Mouse (Mus musculus) WW6 (cell line): ENCODE data around the gene Mrps35.

Experiments used
- DNase-seq: peaks from one replicate; pipeline ENCODE4 v3.0.0-alpha.2; 2013; ENCODE audit warnings: low read depth, low spot score

Gene Mrps35

GRCm38 (mm10) chr6:147086594-147087225 is 44.1 kb downstream of the Mrps35 start, which contains the start of gene Mansc4:
Gene Mansc4 (minus strand): TSS chr6:147087032.
- no peak for DNase-seq

DNA sequence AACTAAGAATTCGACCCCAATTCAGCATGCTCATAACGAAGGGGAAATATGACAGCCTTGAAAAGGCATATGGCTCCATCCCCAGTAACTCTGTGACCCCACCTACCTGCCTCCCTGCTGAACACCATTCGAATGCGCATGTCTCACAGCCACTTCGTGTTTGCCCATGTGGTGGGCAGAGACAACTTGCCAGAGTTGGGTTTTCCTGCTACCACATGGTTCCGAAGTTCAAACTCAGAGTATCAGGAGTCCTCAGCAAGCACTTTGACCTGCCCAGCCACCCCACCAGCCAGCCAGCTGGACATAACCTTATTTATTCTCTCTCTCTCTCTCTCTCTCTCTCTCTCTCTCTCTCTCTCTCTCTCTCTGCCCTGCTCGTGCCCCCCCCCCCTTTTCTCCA is 45.2 kb downstream of the Mrps35 start:
- DNase-seq: no peak

DNA sequence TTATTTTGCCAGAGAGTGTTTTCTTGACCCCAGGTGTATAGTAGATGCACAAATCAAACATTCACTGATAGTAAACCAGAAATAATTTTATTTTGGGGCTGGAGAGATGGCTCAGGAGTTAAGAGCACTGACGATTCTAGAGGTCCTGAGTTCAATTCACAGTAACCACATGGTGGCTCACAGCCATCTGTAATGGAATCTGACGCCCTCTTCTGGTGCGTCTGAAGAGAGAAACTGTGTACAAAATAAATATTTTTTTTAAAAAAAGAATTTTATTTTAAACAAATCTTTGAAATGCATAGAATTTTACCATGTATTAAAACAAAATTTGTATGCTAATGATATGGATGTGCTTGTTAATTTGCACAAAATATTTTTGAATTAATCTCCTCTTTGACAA is 46.0 kb downstream of the Mrps35 start:
- DNase-seq: no peak

DNA sequence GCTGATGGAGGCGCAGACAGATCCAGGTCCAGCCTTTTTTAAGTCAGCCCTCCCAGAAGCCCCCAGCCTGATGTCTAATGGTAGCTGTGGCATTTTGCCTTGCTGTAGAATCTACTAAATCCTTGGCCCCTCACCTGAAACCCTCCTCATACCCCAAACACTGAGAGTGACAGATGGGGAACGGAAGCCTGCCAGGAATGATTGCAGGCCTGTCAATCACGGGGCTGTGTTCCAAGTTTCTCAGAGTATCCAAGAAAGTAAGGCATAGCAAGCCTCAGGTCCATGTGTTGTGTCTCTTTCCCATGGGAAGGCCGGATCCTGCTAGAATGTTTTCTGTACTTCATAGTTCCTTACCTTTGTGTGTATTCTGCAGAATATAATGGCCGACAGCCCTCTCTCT is 47.6 kb downstream of the Mrps35 start:
- DNase-seq: no peak

DNA sequence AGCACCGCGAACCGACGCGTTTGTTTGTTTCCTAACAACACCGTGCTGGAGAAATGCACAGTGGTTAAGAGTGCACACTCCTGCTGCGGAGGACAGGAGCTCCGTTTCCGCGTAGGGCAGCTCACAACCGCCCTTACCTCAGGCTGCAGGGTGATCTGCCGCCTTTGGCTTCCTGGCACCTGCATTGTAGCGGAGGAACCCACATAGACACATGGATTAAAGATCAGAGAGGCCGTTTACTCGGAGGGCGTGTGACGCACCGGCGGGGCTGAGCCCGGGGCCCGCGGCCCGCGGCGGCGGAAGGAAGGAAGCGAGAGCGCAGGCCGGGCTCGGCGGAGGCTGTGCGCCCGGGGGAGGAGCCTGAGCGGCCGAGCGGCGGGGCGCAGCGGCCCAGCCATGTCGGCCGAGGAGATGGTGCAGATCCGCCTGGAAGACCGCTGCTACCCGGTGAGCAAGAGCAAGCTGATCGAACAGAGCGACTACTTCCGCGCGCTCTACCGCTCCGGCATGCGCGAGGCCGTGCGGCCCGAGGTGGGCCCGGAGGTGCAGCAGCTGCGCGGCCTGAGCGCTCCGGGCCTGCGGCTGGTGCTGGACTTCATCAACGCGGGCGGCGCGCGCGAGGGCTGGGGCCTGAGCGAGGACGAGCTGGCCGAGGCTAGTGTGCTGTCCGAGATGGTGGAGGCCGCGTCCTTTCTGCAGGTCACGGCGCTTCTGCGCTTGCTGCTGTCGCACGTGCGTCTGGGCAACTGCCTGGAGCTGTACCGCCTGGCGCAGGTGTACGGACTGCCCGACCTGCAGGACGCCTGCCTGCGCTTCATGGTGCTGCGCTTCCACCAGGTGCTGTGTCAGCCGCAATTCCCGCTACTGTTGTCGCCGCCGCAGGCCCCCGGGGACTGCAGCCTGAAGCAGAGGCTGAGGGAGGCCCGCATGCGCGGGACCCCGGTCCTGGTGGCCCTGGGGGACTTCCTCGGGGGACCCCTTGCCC is 48.9 kb downstream of the Mrps35 start, which contains the start of gene Klhl42:
TSS of gene Klhl42 (plus strand) at position 244 of the 985 bp plus-strand sequence.
- DNase-seq: peak; percentile 46

- DNase-seq: no peak
These were observed 49.6 kb downstream of the Mrps35 start for GRCm38 (mm10) chr6:147092136-147092535.

GRCm38 (mm10) chr6:147094771-147095170 is 52.2 kb downstream of the Mrps35 start:
- no peak for DNase-seq

- DNase-seq: no peak
These were observed 53.5 kb downstream of the Mrps35 start for GRCm38 (mm10) chr6:147096109-147096508.

DNA sequence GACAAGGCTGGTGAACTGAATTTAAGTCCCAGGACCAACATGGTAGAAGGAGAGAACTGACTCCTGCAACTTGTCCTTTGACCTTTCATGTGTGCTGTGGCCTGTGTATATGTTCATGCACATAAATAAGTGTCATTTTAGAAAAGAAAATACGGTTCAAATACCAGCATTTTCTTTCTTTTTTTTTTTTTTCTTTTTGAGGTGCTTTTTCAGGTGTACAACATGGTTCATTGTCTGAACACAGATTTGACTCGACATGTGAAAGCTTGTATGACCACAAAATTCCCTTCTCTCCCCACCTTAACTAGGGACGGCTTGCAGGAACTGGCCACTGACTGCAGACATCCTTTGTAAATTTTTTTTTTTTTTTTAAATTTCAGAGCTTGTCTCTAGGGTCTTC is 54.4 kb downstream of the Mrps35 start:
- DNase-seq: no peak

GRCm38 (mm10) chr6:147097346-147097929 is 54.9 kb downstream of the Mrps35 start:
- DNase-seq: no peak

DNA sequence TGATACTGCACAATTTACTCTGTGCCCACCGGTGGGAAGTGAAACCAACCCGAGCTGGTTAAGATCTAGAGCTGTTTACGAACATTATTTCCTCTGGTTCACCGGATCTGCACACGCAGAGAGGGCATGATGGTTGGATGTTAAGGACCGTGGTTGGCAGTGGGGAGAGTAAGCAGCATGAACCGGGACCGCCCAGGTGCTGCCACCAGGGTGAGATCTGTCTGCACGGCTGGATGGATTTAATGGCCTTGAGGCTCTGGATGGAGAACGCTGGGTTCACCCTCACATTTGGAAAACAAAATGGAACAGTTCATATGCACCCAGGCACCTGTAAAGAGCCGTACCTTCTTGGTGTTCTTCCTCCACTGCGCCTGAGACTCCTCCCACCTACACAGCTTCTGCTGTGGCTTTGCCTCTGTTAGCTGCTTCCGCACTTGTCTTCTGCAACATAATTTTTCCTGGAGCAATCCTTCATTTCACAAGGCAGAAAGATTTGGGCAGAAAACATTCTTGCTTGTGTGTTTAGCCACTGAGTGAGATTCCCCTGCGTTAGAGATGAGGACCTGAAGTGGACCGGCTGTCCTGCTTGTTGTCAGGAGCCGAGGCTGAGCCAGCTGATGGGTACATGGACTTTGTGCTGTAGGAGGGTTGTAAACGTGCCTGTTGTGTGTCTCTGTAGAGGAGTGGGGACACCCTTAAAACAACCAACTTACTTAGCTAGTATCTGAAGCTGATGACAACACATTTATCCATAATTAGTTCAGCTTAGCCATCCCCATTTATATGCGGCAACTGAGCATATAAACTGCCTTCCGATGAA is 57.1 kb downstream of the Mrps35 start:
- DNase-seq: no peak

DNA sequence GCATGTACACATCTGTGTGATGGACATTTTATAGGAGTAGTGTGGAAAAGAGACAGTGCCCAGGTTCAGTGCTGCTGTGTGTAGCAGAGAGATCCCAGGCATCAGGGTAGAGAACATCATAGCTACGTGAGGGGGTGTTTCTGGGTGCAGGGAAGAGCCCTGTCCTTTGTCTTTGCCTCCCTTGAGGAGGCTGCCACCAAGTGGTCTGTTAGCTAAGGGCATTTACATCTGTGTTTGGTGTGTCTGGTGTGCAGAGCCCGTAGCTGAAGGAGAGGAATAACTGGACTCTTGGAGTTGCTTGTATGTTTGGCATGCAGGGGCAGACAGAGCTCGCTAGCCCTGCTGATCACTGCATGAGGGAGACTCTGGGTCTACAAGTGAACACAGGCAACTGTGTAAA is 59.7 kb downstream of the Mrps35 start:
- no peak for DNase-seq

- no peak for DNase-seq
These were observed 63.0 kb downstream of the Mrps35 start for GRCm38 (mm10) chr6:147105529-147105928.

- no peak for DNase-seq
These were observed 64.2 kb downstream of the Mrps35 start for GRCm38 (mm10) chr6:147106716-147107115.

DNA sequence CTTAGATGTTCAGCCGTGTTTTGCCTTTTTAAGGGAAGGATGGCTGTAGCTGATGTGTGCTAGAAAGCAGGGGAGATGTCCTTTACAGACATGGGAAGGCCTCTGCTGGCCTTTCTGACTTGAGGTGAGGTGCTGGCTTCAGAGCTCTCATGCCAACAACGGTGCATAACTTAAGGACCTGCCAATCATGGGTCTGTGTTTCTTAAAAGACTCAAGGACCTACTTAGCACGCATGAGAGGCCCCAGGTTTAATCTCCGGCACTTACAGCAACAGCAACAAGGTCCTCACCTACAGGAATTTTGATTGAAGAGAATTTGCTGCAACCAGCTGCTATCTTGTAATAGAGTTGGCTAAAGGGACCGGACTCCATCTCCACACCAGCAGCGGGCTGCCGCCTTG is 66.7 kb downstream of the Mrps35 start:
- DNase-seq: no peak

DNA sequence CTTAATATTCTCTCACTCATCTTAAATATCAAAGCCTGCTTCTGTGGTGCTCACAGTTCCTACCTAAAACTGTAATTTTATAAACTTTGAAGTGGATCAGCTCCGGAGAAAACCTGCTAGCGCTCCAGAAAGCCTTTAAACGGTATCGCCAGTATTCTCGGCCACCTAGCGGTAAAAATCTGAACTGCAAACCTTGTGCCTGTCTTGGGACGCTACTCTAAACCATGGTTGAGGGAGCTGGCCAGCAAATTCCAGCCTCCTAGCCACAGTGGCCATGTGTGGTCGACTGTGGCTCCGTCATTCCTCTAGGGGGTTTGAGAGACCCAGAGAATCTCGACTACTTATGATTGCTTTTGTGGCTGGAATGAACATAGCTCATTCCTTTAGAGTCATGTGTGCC is 74.0 kb downstream of the Mrps35 start:
- peak; percentile 54 for DNase-seq

- no peak for DNase-seq
These were observed 75.2 kb downstream of the Mrps35 start for GRCm38 (mm10) chr6:147117764-147118163.

GRCm38 (mm10) chr6:147118190-147118589 is 75.6 kb downstream of the Mrps35 start:
- DNase-seq: no peak

- DNase-seq: no peak
These were observed 78.8 kb downstream of the Mrps35 start for GRCm38 (mm10) chr6:147121320-147121719.
